Mouse (Mus musculus) heart, adult 2 months (tissue): Measurements from ENCODE around the gene Prss28. TPM values are rescaled to one million over a fixed set of nuclear protein-coding genes. Genes with fewer than 3 reads are reported as not detected.

Source experiments
- DNase-seq, 2 experiments: peaks; one replicate each; pipeline ENCODE4 v3.0.0; 2021
- H3K27ac ChIP-seq: fragments of 200-600 bp; 2 replicates; pipeline ENCODE4 v1.8.1; 2022
- H3K27me3 ChIP-seq: fragments of 200-500 bp; 2 replicates; pipeline ENCODE4 v1.6.1; 2012; ENCODE audit warnings: mild to moderate bottlenecking, low read length, inconsistent platforms, mixed read lengths; ENCODE audit not compliant: control insufficient read depth, insufficient read depth
- H3K36me3 ChIP-seq: fragments of 200-500 bp; 2 replicates; pipeline ENCODE4 v1.6.1; 2012; ENCODE audit warnings: low read length, inconsistent platforms; ENCODE audit not compliant: control insufficient read depth, insufficient read depth
- H3K4me1 ChIP-seq: fragments of 200-500 bp; 2 replicates; pipeline ENCODE4 v1.6.1; 2011; ENCODE audit warnings: low read length; ENCODE audit not compliant: control insufficient read depth, insufficient read depth
- H3K4me3 ChIP-seq: fragments of 200-600 bp; 2 replicates; pipeline ENCODE4 v1.8.1; 2022
- H3K79me2 ChIP-seq: fragments of 200-500 bp; replicated peaks from 2 replicates; pipeline ENCODE4 v1.6.1; 2012; ENCODE audit warnings: mild to moderate bottlenecking, inconsistent platforms, low read length, moderate library complexity, mixed read lengths; ENCODE audit not compliant: control insufficient read depth, insufficient read depth
- H3K9ac ChIP-seq: fragments of 200-500 bp; 2 replicates; pipeline ENCODE4 v1.6.1; 2012; ENCODE audit warnings: low read depth, mild to moderate bottlenecking, control low read depth, inconsistent platforms, low read length, mixed read lengths
- CTCF ChIP-seq: fragments of 200-600 bp; IDR thresholded peaks from 2 replicates; pipeline ENCODE4 v1.8.1; 2022; ENCODE audit warnings: antibody characterized with exemption, mild to moderate bottlenecking, moderate library complexity
- EP300 ChIP-seq: fragments of 200-500 bp; IDR thresholded peaks from 2 replicates; pipeline ENCODE4 v1.6.1; 2011; ENCODE audit warnings: low read depth, low read length, control low read depth; ENCODE audit not compliant: insufficient read depth
- POLR2A ChIP-seq: fragments of 200-500 bp; IDR thresholded peaks from 2 replicates; pipeline ENCODE4 v1.6.1; 2011; ENCODE audit warnings: mild to moderate bottlenecking, low read depth, low read length, control low read depth; ENCODE audit not compliant: insufficient read depth
- WGBS: fragments of 180-500 bp; shearing (Covaris S2); methylation state at CpG from one replicate; pipeline ENCODE4 v1.1.7; 2018; 5-methylcytosine and 5-hydroxymethylcytosine counted together
- intact Hi-C: fragments of 180-260 bp; cut with DNase I; formaldehyde crosslinking; loops from one replicate; pipeline ENCODE4 v1.15.1; 2025
- polyA plus RNA-seq: library from polyadenylated mRNA; depleted of rRNA; stranded (reverse); fragments of >200 nt; gene quantifications from 2 replicates; pipeline ENCODE4 v1.2.3, GENCODE M21; 2012
- total RNA-seq, 2 experiments: library from RNA; stranded (reverse); gene quantifications; 2 replicates each; pipeline ENCODE4 v1.2.3; 2021

Gene Prss28
- total and polyA plus RNA-seq, 3 experiments, result not detected

DNA sequence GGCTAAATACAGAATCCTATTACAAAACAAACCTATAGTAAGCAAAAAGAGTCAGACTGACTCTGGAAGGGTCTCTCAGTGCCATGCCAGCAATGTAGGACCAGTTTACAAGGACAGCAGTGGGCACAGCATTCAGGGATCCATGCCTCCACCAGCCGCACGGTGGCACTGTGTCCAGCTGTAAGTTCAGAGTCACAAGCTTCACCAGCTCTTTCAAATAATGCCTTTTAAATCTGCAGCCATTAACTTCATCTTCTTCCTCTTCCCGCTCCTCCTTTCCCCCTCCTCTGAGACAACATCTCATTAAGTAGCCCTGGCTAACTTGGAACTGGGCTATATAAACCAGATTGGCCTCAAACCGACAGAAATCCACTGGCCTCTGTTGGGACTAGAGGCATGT, 19.6 kb upstream of the Prss28 start:
- no peaks in the 10 kb centered on the region for H3K36me3 ChIP-seq
- H3K4me3 ChIP-seq, result no peak overlapping the region
- no peak overlapping the region for H3K9ac ChIP-seq
- H3K27me3 ChIP-seq, result peaks cover 1% of the 10 kb centered on the region; the same call in 1 of the 2 replicates
- 18% methylated on average over 4 of the region's 4 CpGs for WGBS
- H3K79me2 ChIP-seq, result no peaks in the 10 kb centered on the region
- no peak overlapping the region for H3K27ac ChIP-seq
- TF ChIP-seq EP300 (no peak), CTCF (peak; percentile 82)
- intact Hi-C loops, result loop anchor here (2.0 kb wide), 1 partner anchor 74 kb away; no protein-coding TSS in a partner anchor
- no peaks in the 10 kb centered on the region for H3K4me1 ChIP-seq
- peak in 1 of 2 experiments; percentile 15 for DNase-seq

DNA sequence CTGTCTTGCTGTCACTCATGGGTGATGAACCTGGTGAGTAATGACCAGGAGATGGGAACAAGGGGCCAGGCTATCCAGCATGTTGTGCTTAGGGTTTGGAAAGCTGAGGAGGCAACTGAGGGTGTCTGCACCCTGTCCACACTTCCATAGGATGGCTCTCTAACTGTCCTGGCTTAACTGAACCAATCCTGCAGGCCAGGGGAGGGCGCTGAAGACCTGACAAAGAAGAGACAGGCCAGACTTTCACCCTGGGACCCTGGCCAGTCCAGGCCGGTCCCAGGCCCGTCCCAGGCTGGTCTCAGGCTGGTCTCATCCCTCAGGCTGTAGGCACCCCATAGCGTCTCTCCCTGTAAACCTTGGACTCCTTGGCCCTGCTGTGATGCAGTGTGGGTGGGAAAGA, 18.0 kb upstream of the Prss28 start:
- TF ChIP-seq POLR2A (no peak), EP300 (no peak), CTCF (no peak)
- intact Hi-C loops, result no loop called here

DNA sequence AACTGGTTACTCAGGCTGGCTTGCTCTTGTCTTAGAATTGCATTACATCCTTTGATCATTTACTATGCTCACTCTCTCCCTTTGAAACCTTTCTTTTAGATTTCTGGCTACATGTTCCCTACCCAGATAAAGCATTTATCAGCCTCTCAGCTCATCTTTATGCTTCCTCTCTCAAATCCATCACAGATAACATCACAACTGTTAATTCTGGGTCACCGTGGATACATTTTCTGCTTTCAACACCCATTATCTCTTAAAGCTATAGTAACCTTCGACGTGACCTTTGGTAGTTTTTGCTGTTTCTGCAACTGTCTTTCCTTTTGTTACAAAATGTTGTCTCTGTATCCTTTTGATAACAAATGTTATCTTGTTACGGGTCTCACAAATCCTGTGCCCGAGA, 15.0 kb upstream of the Prss28 start:
- peaks cover 1% of the 10 kb centered on the region; the same call in 1 of the 2 replicates for H3K27me3 ChIP-seq
- H3K79me2 ChIP-seq, result no peaks in the 10 kb centered on the region
- H3K4me3 ChIP-seq, result no peak overlapping the region
- WGBS, result 37% methylated on average over 5 of the region's 5 CpGs
- DNase-seq, result no peak
- no peak for TF ChIP-seq POLR2A
- no peak for TF ChIP-seq CTCF
- no peak for TF ChIP-seq EP300
- H3K36me3 ChIP-seq, result no peaks in the 10 kb centered on the region
- H3K27ac ChIP-seq, result no peak overlapping the region
- no peaks in the 10 kb centered on the region for H3K4me1 ChIP-seq
- intact Hi-C loops, result no loop called here
- H3K9ac ChIP-seq, result no peak overlapping the region

More for the DNA sequence above, 18.0 kb upstream of the Prss28 start:
- Histone ChIP-seq H3K4me3 (no peak overlapping the region), H3K4me1 (no peaks in the 10 kb centered on the region), H3K27ac (no peak overlapping the region), H3K27me3 (peaks cover 1% of the 10 kb centered on the region; the same call in 1 of the 2 replicates), H3K79me2 (no peaks in the 10 kb centered on the region), H3K9ac (no peak overlapping the region), H3K36me3 (no peaks in the 10 kb centered on the region)
- WGBS, result 15% methylated on average over 4 of the region's 4 CpGs
- no peak for DNase-seq

DNA sequence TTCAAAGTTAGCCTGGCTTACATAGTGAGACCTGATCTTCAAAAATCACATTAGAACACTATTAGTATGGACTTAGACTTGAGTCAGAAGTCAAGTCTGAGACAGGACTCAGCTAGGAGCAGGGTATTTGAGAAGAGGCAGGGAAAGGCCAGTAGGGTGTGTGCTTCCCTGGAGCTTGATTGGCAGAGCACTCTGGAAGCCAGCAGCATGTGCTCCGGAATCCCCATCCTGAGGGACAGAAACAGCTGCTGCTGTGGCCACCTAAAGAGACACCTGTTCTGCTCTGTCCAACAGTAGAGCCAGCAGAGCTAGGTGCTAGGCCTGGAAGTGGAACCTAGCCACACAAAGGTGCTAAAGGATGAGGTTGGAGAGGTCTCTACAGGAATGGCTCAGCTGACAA, 14.3 kb upstream of the Prss28 start:
- TF ChIP-seq EP300 (no peak), CTCF (no peak), POLR2A (no peak)
- WGBS, result 57% methylated on average over 1 of the region's 1 CpGs
- H3K27ac ChIP-seq, result no peak overlapping the region
- H3K27me3 ChIP-seq, result peaks cover 1% of the 10 kb centered on the region; the same call in 1 of the 2 replicates
- no peaks in the 10 kb centered on the region for H3K36me3 ChIP-seq
- intact Hi-C loops, result no loop called here
- H3K4me3 ChIP-seq, result no peak overlapping the region
- H3K9ac ChIP-seq, result no peak overlapping the region
- no peaks in the 10 kb centered on the region for H3K79me2 ChIP-seq
- DNase-seq, result no peak
- no peaks in the 10 kb centered on the region for H3K4me1 ChIP-seq

DNA sequence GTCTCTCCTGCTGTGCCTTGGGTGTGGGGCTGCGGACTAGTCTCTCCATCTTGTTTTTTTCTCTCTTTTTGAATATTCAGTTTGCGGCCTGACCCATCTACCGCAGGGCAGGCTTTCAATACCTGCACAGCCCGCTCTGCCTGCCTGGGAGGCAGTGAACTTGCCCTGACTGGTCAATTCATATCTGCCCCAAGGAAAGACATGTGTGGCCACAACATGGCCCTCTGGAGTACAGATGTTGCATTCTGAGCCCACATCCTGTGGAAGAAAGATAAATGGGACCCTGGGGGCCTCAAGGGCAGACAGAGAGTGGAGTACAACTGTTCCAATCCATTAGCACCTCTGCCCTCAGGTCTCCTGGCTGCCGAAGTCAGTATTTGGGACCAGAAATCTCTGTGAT, 10.4 kb upstream of the Prss28 start, which contains the start of gene Prss34:
TSS of gene Prss34 (plus strand) at position 301 of the 400 bp plus-strand sequence.
- H3K36me3 ChIP-seq, result no peaks in the 10 kb centered on the region
- no peaks in the 10 kb centered on the region for H3K4me1 ChIP-seq
- no peak within 1 kb of the TSS for H3K9ac ChIP-seq
- no peak for DNase-seq
- 81% methylated on average over 5 of the region's 5 CpGs for WGBS
- intact Hi-C loops, result no loop called here
- no peak for TF ChIP-seq EP300
- H3K27me3 ChIP-seq, result no peaks in the 10 kb centered on the region
- H3K4me3 ChIP-seq, result no peak within 1 kb of the TSS
- no peaks in the 10 kb centered on the region for H3K79me2 ChIP-seq
- H3K27ac ChIP-seq, result no peak within 1 kb of the TSS

DNA sequence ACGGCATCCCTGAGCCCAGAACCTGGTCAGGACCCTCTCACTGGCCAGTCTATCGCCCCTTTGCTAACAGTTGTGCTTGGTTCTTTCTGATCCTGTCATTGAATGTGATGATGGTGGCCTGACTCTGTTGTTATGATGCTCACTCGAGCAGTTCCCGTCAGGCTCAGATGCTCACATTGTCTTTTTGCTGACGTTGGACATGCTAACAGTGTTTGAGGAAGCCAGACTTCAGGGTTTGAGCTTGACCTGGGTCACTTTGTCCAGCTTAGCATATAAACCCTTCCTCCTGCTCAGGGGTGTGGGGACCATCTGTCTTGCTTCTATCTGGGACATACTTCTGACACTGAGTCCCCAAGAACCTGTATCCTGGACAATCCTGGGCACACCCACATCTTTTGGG, 9.9 kb downstream of the Prss28 start, which contains the start of gene Prss29:
TSS of gene Prss29 (plus strand) at position 301 of the 400 bp plus-strand sequence.
- TF ChIP-seq EP300, result no peak
- TF ChIP-seq POLR2A, result no peak
- TF ChIP-seq CTCF, result no peak

DNA sequence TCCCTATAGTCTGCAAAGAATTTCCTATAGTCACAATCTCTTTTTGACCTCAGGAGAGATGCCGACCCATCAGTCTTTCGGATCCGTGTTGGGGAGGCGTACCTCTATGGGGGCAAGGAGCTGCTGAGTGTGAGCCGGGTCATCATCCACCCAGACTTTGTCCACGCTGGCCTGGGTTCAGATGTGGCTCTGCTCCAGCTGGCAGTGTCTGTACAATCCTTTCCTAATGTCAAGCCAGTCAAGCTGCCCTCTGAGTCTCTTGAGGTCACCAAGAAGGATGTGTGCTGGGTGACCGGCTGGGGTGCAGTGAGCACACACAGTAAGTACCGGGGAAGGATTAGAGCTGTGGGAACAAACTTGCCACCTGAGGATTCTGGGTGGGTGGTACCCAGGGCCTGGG, 12.4 kb downstream of the Prss28 start:
- no peak overlapping the region for H3K27ac ChIP-seq
- H3K9ac ChIP-seq, result no peak overlapping the region
- no peak for DNase-seq
- no peak for TF ChIP-seq POLR2A
- no peak for TF ChIP-seq EP300
- TF ChIP-seq CTCF, result no peak
- intact Hi-C loops, result no loop called here
- no peaks in the 10 kb centered on the region for H3K4me1 ChIP-seq
- H3K36me3 ChIP-seq, result no peaks in the 10 kb centered on the region
- H3K4me3 ChIP-seq, result no peak overlapping the region
- WGBS, result 67% methylated on average over 8 of the region's 8 CpGs
- H3K27me3 ChIP-seq, result no peaks in the 10 kb centered on the region
- H3K79me2 ChIP-seq, result no peaks in the 10 kb centered on the region

More for the DNA sequence above, 9.9 kb downstream of the Prss28 start, which contains the start of gene Prss29:
- DNase-seq, result no peak
- no peak within 1 kb of the TSS for H3K27ac ChIP-seq
- H3K79me2 ChIP-seq, result no peaks in the 10 kb centered on the region
- no peaks in the 10 kb centered on the region for H3K4me1 ChIP-seq
- no peak within 1 kb of the TSS for H3K9ac ChIP-seq
- no peaks in the 10 kb centered on the region for H3K36me3 ChIP-seq
- intact Hi-C loops, result no loop called here
- H3K27me3 ChIP-seq, result no peaks in the 10 kb centered on the region
- no peak within 1 kb of the TSS for H3K4me3 ChIP-seq
- WGBS, result 65% methylated on average over 5 of the region's 5 CpGs
